Mouse (Mus musculus) testis, adult 2 months (tissue): ENCODE data around the gene Sh3rf1.

ENCODE experiments used
- CTCF ChIP-seq: fragments of 200-500 bp; IDR thresholded peaks from 2 replicates; pipeline ENCODE4 v1.5.1; 2012; ENCODE audit warnings: low read depth, mild to moderate bottlenecking, inconsistent platforms, low read length, moderate library complexity; ENCODE audit not compliant: control insufficient read depth, insufficient read depth, insufficient replicate concordance
- POLR2A ChIP-seq: fragments of 200-500 bp; IDR thresholded peaks from 2 replicates; pipeline ENCODE4 v1.6.1; 2012; ENCODE audit warnings: low read depth, mild to moderate bottlenecking, inconsistent platforms, low read length, moderate library complexity; ENCODE audit not compliant: control insufficient read depth

DNA sequence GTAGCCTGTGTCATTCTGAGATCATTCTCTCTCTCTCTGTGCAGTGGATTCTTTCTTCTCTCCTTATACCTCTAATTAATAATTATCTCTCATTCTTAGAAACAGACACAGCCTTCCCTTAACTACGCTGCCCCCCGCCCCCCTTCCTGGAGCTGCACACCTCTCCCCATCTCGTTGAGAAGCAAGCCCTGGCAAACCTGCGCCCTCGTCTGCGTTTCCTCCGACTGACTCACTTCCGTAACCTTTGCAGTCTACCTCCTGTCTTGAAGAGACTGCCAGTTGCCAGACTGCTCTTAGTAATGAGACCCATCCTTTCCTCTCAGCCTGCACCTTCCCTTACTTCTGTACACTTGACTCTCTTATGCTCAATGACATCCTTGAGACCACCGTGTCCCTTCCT is 46.9 kb downstream of the Sh3rf1 start:
- no peak for TF ChIP-seq POLR2A
- TF ChIP-seq CTCF, result no peak
